Mouse (Mus musculus): ENCODE data around the gene Inpp5k.
"Not testable (repeated sequence)": the region's sequence is repeated elsewhere in the genome, so short reads cannot be mapped to it uniquely, and the experiment has no call there.

Gene Inpp5k

GRCm38 (mm10) chr11:75678747-75679438, 48.1 kb downstream of the Inpp5k start, which contains the start of gene Crk:
Crk (plus strand) TSS chr11:75679259.
- peak; percentile 100 for DNase-seq

GRCm38 (mm10) chr11:75679439-75680171, 48.8 kb downstream of the Inpp5k start:
- DNase-seq: no peak

- DNase-seq: no peak
Measured at GRCm38 (mm10) chr11:75684462-75684861, 53.7 kb downstream of the Inpp5k start.

- DNase-seq: no peak
Measured at GRCm38 (mm10) chr11:75684956-75685355, 54.2 kb downstream of the Inpp5k start.

- DNase-seq: no peak
Measured at GRCm38 (mm10) chr11:75687343-75687993, 56.7 kb downstream of the Inpp5k start.

- DNase-seq: no peak
Measured at GRCm38 (mm10) chr11:75688132-75688531, 57.3 kb downstream of the Inpp5k start.

GRCm38 (mm10) chr11:75689977-75690376, 59.2 kb downstream of the Inpp5k start:
- no peak for DNase-seq

GRCm38 (mm10) chr11:75691047-75691446, 60.3 kb downstream of the Inpp5k start:
- no peak for DNase-seq

- DNase-seq: no peak
Measured at GRCm38 (mm10) chr11:75693570-75693969, 62.8 kb downstream of the Inpp5k start.

- not testable (repeated sequence) for DNase-seq
Measured at GRCm38 (mm10) chr11:75697464-75697863, 66.7 kb downstream of the Inpp5k start.
